Mouse (Mus musculus) splenic B cell, adult 2 months (primary cell): ENCODE results near the gene Dhcr24.

Experiments used
- DNase-seq: peaks from one replicate; pipeline ENCODE4 v3.0.0-alpha.2; 2011; ENCODE audit warnings: low read depth, low spot score
- H3K27me3 ChIP-seq: 2 replicates; pipeline ENCODE4 v1.6.1; 2012; ENCODE audit warnings: mild to moderate bottlenecking, low read length, moderate library complexity, mixed read lengths; ENCODE audit not compliant: control insufficient read depth, poor library complexity, insufficient read depth, severe bottlenecking
- H3K36me3 ChIP-seq: 2 replicates; pipeline ENCODE4 v1.6.1; 2012; ENCODE audit warnings: mild to moderate bottlenecking, low read length, moderate library complexity, mixed read lengths; ENCODE audit not compliant: control insufficient read depth, poor library complexity, insufficient read depth, severe bottlenecking

Dhcr24 gene

GRCm38 (mm10) chr4:106560846-106561781 lies at the start of gene Dhcr24:
Gene Dhcr24, plus strand, starts transcription at chr4:106561038.
- Histone ChIP-seq H3K36me3 (no peaks in the 10 kb centered on the region), H3K27me3 (no peaks in the 10 kb centered on the region)
- peak; percentile 80 for DNase-seq

GRCm38 (mm10) chr4:106514606-106515005 lies 46.2 kb upstream of the Dhcr24 start:
- Histone ChIP-seq H3K36me3 (no peaks in the 10 kb centered on the region), H3K27me3 (no peaks in the 10 kb centered on the region)
- no peak for DNase-seq

- no peak for DNase-seq
- Histone ChIP-seq H3K27me3 (no peaks in the 10 kb centered on the region), H3K36me3 (no peaks in the 10 kb centered on the region)
Measured at GRCm38 (mm10) chr4:106522547-106522946, 38.3 kb upstream of the Dhcr24 start.

- Histone ChIP-seq H3K27me3 (no peaks in the 10 kb centered on the region), H3K36me3 (no peaks in the 10 kb centered on the region)
- peak; percentile 32 for DNase-seq
Measured at GRCm38 (mm10) chr4:106524131-106524530, 36.7 kb upstream of the Dhcr24 start.

- no peak for DNase-seq
- Histone ChIP-seq H3K27me3 (no peaks in the 10 kb centered on the region), H3K36me3 (no peaks in the 10 kb centered on the region)
Measured at GRCm38 (mm10) chr4:106525001-106525400, 35.8 kb upstream of the Dhcr24 start.

- Histone ChIP-seq H3K27me3 (no peaks in the 10 kb centered on the region), H3K36me3 (no peaks in the 10 kb centered on the region)
- DNase-seq: peak; percentile 22
Measured at GRCm38 (mm10) chr4:106527856-106528547, 32.8 kb upstream of the Dhcr24 start.

- Histone ChIP-seq H3K36me3 (no peaks in the 10 kb centered on the region), H3K27me3 (no peaks in the 10 kb centered on the region)
- peak; percentile 91 for DNase-seq
Measured at GRCm38 (mm10) chr4:106529375-106530112, 31.3 kb upstream of the Dhcr24 start.

- no peaks in the 10 kb centered on the region for H3K27me3 ChIP-seq
- no peak for DNase-seq
- H3K36me3 ChIP-seq: no peaks in the 10 kb centered on the region
Measured at GRCm38 (mm10) chr4:106530113-106530482, 30.7 kb upstream of the Dhcr24 start.

- H3K27me3 ChIP-seq: no peaks in the 10 kb centered on the region
- H3K36me3 ChIP-seq: no peaks in the 10 kb centered on the region
- DNase-seq: no peak
Measured at GRCm38 (mm10) chr4:106533421-106534080, 27.3 kb upstream of the Dhcr24 start.

- no peak for DNase-seq
- H3K36me3 ChIP-seq: no peaks in the 10 kb centered on the region
- H3K27me3 ChIP-seq: no peaks in the 10 kb centered on the region
Measured at GRCm38 (mm10) chr4:106534256-106534655, 26.6 kb upstream of the Dhcr24 start.

- no peaks in the 10 kb centered on the region for H3K27me3 ChIP-seq
- DNase-seq: no peak
- H3K36me3 ChIP-seq: no peaks in the 10 kb centered on the region
Measured at GRCm38 (mm10) chr4:106539756-106540155, 21.1 kb upstream of the Dhcr24 start.

GRCm38 (mm10) chr4:106541491-106541890 lies 19.3 kb upstream of the Dhcr24 start:
- H3K27me3 ChIP-seq: no peaks in the 10 kb centered on the region
- no peak for DNase-seq
- no peaks in the 10 kb centered on the region for H3K36me3 ChIP-seq

GRCm38 (mm10) chr4:106542211-106542610 lies 18.6 kb upstream of the Dhcr24 start:
- DNase-seq: no peak
- no peaks in the 10 kb centered on the region for H3K27me3 ChIP-seq
- H3K36me3 ChIP-seq: no peaks in the 10 kb centered on the region

GRCm38 (mm10) chr4:106545817-106546373 lies 14.9 kb upstream of the Dhcr24 start:
- no peak for DNase-seq
- H3K36me3 ChIP-seq: no peaks in the 10 kb centered on the region

More at GRCm38 (mm10) chr4:106545817-106546373, 14.9 kb upstream of the Dhcr24 start:
- H3K27me3 ChIP-seq: no peaks in the 10 kb centered on the region
